Mouse (Mus musculus): Measurements from ENCODE around the gene Ivns1abp.

Gene Ivns1abp

DNA sequence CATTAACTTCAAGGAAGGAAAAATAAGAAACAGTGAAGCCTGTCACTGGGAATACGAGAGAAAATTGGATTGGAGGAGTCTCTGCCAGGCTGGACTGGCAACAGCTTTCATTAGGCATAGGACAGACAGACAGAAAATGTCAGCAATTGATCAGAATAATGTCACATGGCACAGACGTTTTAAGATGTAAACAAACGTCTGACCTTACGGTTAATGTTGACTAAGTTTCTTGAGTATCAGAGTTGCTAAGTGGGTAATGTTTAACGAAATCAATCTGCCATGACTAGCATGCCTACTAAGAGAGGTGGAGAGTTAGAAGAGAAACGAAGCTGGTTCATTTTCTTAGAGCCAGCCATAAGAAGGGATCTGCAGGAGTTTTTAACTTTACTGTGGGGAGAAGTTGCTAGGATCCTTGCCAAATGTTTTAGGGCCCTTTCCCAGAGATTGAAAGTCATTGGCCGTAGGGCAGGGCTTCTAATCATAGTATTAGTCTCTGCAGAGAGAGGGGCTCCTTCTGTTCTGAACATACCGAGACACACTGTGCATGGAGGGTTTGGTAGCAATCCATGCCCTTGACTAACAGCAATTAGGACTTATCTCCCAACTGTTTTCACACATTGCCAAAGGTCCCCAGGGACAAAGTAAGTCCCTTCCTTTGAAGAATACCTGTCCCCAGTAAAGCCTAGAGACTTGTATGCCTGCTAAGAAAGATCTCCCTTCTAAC lies 2.8 kb upstream of the Ivns1abp start:
- no peak for DNase-seq (ENCODE audit: low read depth, low spot score)

DNA sequence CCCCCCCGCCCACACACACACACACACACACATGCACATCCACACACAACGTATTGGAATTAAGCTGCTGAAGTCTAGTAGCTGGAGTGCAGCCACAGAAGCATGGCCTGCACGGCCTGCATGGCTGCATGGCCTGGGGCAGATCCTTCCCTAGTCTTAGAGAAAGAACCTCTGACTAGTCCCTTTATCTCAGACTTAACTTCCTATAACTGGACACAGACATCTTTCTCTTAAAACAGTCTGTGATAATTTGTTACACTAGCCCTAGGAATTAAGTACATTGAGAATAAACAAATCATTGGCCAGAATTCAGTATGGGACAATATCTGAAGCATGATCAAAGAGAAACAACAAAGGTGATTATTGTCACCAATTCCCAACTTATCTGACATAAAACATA lies 2.0 kb upstream of the Ivns1abp start:
- DNase-seq (ENCODE audit: low read depth, low spot score), result no peak

DNA sequence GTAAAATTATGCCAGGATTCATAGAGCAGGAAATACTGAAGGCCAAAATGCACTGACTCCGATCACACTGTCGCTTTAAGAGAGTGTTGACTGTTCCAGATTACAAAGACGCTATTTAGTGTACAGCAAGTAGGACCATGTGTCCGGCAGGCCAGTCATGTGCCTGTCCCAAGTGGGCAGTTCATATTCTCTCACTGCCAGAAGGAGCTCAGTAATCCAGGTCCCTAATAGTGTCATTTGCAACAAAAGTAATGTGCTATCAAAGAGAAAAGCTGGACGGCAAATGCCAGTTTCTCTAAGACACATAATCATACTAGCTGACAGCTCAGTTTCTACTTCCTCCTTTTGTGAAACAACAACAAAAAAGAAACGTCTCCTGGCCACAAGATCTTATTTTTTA lies 1.3 kb upstream of the Ivns1abp start:
- DNase-seq (ENCODE audit: low read depth, low spot score), result no peak

DNA sequence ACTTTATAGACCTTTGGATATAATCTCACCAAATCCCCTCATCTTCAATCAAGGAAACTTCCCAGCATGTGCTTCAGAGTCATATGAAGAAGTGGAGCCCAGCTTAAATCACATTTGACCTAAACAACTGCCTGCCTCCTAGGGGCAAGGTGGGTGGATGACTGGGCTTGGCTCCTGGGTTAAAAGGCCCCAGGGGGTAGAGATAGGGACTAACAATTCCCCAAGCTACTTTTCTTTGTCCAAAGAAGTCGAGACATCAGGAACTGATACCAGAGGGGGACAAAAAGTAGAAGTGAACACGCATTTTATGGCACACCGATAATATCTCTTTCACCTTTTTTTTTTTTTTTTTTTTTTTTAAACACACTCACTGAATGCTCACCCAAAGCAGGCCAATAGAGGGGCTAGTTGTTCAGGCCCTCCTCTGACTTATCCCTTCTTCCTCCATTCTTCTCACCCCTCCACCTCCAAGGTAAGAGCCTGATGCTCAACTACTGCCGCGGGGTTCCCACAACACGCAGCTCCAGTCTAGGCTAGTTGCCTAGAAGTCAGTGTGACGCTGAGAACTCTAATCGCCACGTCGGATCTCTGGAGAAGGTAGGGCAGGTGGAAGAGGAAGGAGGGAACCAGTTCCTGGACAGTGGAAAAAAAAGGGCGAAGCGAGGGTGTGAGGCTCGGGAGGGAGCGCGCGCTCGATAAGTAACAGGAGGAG lies 550 bp upstream of the Ivns1abp start:
- DNase-seq (ENCODE audit: low read depth, low spot score), result peak; percentile 30

DNA sequence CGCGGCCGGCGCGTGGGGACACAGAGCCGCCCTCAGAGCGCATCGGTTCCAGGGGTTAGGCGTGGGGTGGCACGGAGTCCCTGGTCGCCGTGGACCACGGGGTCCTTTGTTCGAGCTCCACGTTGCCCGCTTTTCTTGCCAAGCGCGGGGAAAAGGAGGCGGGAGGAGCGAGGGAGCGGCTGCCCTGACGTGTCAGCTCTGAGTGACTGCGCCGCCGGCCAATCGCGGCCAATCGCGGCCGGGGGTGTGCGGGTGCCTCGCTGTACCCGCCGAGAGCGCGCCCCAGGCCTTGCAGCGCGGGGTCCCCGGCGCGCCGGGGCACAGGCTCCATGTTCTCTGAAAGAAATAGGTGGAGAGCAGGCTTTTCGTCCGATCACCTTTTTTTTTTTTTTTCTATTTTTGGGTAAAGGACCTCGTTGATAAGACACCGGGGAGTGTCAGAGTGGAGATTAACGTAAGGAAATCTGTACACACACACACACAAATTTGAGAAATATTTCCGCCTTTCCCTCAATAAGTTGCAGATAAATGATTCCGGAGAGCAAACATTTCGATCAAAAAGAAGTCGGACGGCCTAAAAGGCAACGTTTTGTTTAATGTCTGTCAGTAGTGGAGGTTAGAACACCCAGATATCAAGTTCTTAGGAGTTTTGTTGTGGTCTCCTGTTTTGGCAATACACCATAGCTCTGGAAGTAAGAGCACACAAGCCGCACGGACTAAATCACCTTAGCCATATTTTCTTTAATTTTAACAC lies 1.0 kb downstream of the Ivns1abp start:
- DNase-seq (ENCODE audit: low read depth, low spot score), result peak; percentile 84

DNA sequence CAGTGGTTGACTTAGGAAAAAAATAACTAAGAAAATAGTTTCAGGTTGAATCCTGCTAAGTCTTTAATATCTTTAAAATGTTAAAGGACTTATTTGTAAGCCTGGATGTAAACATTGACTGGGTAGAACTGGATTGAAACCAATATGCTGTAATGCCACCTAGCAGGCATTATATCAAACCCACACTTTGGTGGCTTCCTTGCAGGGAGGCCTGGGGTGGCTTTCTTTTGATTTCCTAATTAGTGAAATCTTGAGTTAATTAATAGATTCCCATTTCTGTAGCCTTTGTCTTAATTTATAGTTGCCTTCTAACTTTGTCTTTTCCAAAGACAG lies 1.6 kb downstream of the Ivns1abp start:
- DNase-seq (ENCODE audit: low read depth, low spot score), result no peak

DNA sequence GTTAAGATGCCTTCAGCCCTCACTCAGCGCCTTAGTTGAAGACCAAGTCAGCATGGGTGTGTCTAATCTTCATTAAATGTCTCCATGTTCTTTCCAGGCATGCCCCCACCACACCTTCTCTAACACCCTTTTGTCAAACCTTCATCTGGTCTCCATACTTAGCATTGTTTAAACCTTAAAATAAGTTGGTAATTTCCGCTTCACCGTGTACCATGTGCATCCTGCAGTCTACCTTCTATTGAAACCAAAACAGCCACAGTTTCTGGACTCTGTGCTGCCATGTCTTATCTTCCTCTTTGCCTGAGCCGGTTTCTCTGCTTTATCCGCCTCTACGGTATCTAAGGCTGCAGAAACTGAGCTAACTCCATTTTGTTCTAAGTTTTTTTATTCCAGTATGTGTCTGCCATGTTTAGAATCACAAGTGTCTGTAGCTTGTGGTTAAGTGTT lies 2.4 kb downstream of the Ivns1abp start:
- DNase-seq (ENCODE audit: low read depth, low spot score), result no peak

DNA sequence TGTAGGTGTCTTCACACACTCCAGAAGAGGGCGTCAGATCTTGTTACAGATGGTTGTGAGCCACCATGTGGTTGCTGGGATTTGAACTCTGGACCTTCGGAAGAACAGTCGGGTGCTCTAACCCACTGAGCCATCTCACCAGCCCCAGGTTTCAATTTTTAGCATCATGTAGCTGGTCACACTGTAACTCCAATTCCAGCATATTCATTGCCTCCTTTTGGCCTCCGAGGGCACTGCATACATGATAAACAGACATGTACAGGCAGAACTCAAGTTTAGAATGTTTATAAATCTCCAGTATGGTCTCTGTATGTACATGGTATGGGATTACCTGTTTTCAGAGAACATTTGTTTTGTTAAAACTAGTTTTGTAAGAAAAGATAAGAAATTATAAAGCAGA lies 4.0 kb downstream of the Ivns1abp start:
- peak; percentile 61 for DNase-seq (ENCODE audit: low read depth, low spot score)

DNA sequence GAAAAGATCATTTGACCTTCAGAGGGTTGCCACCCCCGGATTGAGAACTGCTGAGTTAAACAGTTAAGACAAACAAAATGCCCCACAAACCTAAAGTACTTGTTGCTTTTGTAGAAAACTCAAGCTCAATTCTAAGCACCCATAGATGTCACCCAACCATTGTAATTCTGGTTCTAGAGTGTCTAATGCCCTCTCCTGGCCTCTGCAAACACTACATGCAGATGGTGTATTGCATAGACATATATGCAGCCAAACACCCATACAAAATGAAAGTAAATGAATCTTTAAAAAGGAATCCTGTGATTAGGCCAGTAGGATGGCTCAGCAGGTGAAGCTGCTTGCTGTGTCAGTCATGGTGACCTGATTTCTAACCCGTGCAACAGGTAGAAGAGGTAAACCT lies 8.6 kb downstream of the Ivns1abp start:
- DNase-seq (ENCODE audit: low read depth, low spot score), result peak; percentile 68

DNA sequence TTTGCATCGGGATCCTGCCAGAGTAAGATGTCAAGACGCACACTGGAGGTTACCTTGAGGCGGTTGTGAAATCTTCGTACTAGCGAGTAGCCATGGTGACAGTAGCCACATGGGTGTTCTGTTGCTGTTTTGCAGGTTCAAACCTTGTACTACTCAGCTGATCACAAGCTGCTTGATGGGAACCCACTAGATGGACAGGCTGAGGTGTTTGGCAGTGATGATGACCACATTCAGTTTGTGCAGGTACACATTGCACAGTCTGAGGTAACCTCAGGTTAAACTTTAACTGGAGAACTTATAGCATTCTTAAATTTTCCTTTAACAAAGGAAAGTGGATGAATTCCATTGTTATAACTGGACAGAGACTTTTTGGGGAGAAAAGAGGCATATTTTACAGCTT lies 11.7 kb downstream of the Ivns1abp start:
- DNase-seq (ENCODE audit: low read depth, low spot score), result no peak

DNA sequence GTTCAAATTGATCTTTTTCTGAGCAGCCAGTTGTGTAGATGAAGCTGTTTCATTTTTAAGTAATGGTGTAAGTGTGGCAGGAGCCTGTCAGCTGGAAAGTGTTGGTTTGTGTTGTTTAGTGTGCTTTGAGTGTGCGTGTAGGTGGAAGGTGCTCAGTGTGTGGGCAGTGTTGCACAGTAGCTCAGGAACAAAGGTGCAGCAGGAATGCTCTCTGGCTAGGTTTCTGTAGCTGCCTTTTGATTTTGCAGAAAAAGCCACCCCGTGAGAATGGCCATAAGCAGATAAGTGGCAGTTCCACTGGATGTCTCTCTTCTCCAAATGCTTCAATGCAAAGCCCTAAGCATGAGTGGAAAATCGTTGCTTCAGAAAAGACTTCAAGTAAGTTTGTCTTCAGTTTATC lies 15.1 kb downstream of the Ivns1abp start:
- no peak for DNase-seq (ENCODE audit: low read depth, low spot score)

DNA sequence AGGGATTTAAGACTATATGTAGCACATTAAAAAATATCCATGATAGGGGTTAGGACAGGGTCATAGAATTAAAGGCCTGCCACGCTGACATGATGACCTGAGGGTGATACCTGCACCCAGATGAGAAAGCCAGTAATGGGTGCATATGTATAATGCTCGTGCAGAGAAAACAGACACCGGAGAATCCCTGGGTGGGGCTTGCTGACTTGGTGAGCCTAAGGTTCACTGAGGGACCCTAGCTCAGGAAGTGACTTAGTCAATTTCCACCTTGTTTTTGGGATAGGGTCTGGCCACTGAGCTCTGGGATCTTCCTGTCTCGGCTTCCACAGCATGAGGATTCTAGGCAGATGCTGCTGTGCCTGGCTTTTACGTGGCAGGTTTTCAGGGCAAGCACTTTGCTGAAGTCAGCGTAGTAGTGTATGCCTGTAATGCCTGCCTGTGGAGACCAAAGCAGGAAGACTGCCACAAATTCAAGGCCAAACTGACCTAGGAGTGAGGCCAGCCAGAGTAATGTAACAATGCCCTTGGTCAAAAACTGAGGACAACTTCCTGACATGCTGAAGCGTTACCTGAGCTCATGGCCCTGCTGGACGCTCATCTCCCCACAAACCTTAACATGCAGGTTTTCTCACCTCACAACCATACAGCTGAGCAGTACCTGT lies 22.8 kb downstream of the Ivns1abp start:
- no peak for DNase-seq (ENCODE audit: low read depth, low spot score)

DNA sequence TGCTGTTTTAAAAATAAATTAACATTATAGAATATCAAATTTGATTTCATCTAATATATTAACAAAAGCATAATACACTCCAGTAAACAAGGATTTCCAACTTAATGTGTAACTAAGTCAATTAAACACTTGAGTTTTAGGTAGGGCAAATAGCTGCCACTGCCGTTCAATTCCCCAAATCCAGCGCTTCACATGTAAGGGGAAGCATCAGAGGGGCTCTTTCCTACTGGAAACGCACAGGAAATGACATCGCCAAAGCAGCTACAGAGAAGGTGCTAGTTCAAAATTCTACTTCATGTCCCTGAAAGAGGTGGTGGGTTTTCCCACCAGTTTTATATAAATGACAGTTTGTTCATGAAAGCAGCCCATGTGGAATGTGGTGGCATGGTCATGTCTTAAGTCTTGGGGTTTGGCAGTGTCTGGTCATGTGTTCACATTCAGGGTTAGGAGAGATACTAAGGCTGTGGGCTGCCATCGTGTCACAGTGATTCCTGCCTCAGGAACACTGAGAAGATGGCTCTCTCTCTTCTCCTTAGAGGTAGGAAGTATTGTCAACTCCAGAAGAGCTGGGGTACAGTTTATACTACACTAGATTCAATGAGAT lies 23.5 kb downstream of the Ivns1abp start:
- DNase-seq (ENCODE audit: low read depth, low spot score), result no peak

DNA sequence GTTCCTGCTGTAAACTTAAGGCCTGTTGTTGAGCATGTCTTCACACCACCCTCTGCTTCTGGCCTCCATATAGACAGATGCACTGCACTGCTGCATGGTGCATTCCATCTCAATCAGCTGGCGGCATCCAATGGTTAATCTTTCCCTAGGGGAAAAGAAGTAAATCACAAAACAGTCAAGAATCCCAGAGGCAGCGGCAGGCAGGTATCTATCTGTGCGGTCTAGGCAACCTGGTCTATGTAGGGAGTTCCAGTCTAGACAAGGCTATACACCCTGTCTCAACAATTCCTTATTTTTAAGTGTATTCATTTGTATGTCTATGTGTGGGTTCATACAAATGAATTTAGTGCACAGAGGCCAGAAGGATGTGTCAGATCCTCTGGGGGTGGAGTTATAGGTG lies 24.2 kb downstream of the Ivns1abp start:
- no peak for DNase-seq (ENCODE audit: low read depth, low spot score)

DNA sequence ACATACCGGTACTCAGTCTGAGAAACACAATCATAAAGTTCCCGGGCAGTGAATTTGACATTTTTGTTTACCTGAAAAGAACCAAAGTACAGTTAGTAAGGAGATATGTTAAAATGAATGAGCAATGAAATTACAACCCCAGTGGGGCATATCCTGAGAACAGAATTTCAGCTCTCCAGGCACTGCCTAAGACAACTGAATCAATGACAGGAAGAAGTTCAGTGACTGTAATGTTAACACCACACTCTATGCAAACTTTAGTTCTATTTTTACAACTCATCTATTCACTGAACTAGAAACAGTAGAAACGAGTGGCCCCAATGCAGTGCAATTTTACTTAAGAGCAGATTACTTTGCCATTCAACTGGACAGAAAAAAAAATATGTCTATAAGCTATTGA lies 26.3 kb downstream of the Ivns1abp start:
- no peak for DNase-seq (ENCODE audit: low read depth, low spot score)

DNA sequence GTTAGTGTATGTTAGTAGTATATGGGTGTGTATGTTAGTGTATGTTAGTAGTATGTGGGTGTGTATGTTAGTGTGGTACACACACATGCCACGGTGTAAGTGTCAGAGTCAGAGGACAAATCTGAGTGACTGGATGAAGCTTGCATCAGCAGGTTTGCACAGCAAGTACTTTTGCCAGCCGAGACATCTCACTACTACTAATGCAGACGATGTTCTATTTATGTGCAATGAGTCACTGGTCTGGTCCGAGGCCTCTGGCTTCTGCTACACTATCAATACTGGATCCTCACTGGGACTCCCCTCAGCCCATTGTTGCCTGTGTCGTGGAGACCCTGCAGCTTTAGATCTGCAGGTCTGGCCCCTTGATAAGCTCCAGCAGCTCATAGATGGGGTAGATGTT lies 27.3 kb downstream of the Ivns1abp start:
- no peak for DNase-seq (ENCODE audit: low read depth, low spot score)

DNA sequence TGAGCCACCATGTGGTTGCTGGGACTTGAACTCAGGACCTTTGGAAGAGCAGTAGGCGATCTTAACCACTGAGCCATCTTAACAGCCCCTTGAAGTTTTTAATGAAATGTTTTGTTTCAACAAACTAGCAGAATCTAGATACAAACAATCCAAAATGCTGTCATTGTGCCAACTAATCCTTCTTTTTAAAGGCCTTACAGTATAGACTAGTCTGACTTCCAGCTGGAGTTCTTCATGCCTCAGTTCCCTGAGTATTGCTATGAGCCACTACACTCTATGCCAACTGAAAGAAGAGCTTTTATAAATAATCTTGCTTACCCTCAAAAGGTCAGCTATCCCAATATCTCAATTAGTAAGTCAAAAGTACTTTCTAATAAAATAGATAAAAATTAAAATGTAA lies 28.5 kb downstream of the Ivns1abp start:
- no peak for DNase-seq (ENCODE audit: low read depth, low spot score)

DNA sequence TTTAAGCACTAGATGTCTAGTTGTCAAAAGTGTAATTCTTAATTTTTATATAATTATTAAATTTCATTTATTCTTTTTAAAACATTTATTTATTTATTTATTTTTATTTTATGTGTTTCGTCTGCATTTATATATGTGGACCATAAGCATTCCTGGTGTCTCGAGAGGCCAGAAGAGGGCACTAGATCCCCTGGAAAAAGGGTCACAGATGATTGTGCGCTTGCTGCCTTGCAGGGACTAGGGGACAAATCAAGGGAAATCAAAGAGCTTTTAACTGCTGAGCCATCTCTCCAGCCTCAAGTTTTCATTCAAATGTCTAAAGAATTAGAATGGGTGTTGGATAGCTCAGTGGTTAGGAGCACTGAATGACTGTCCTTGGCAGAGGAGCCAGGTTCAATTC lies 33.1 kb downstream of the Ivns1abp start:
- DNase-seq (ENCODE audit: low read depth, low spot score), result no peak

DNA sequence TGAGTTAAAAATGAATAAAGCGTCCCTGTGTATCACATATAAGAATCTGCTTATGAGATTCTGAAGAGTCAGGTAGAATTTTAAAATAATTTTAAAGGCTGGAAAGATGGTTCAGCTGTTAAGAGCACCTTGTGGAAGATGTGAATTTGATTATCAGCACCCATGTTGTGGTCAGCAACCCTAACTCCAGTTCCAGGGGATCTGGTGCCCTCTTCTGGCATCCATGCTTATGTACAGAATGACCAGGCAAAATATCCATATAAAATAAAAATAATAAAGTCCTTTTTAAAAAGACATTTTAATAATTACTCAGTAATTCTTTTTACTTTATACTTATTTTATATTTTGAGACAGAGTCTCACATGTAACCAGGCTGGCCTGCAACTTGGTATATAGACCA lies 45.8 kb downstream of the Ivns1abp start:
- DNase-seq (ENCODE audit: low read depth, low spot score), result peak; percentile 77

DNA sequence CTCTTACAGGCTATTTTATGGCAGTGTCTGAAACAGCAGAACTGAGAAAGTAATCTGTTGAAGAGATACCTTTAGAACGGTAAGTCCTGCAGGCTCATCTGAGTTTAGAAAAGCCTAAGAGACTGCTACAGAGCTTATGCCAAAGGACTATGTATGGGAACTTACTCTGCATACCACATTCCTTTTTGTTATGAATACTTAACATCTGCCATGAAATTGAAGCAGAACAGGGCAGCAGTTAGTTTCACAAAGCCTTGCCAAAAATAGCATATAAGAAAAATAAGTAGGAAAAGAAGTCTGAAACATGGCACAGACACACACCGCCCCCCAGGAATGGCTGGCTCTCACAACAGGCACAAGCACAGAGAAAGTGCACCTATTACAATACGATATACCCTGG lies 65.5 kb downstream of the Ivns1abp start:
- no peak for DNase-seq (ENCODE audit: low read depth, low spot score)

All from 3T3-L1 (cell line).